Mouse (Mus musculus) MEL (cell line): ENCODE data around the gene Prf1. TPM values are rescaled to one million over a fixed set of nuclear protein-coding genes. Genes with fewer than 3 reads are reported as not detected.

Source experiments
- DNase-seq: peaks from one replicate; pipeline ENCODE4 v3.0.0; 2011; ENCODE audit warnings: low read depth, low spot score
- H3K27ac ChIP-seq: 2 replicates; pipeline ENCODE4 v1.5.1; 2012; ENCODE audit warnings: low read depth, mild to moderate bottlenecking, control low read depth, low read length, moderate library complexity; ENCODE audit not compliant: control insufficient read depth
- H3K27me3 ChIP-seq, 2 experiments: fragments of 150-350 bp in 1 of 2; sonication (generic) in 1 of 2; 2 replicates each; pipeline ENCODE4 v1.6.1; 2012; ENCODE audit warnings: low read length in 2 of 2, mild to moderate bottlenecking in 2 of 2, improper control_type of control experiment in 1 of 2, moderate library complexity in 1 of 2; ENCODE audit not compliant: insufficient read depth in 2 of 2, control insufficient read depth in 1 of 2
- H3K36me3 ChIP-seq, 2 experiments: 2 replicates each; pipeline ENCODE4 v1.6.1; 2012 to 2014; ENCODE audit warnings: low read length in 2 of 2, improper control_type of control experiment in 1 of 2, inconsistent platforms in 1 of 2, mild to moderate bottlenecking in 1 of 2; ENCODE audit not compliant: insufficient read depth in 2 of 2, control insufficient read depth in 1 of 2
- H3K4me1 ChIP-seq, 2 experiments: fragments of 150-350 bp in 1 of 2; sonication (generic) in 1 of 2; 2 replicates each; pipeline ENCODE4 v1.6.1; 2012; ENCODE audit warnings: low read length in 2 of 2, improper control_type of control experiment in 1 of 2, mild to moderate bottlenecking in 1 of 2; ENCODE audit not compliant: insufficient read depth in 2 of 2, control insufficient read depth in 1 of 2
- H3K4me3 ChIP-seq, 2 experiments: fragments of 150-350 bp in 1 of 2; sonication (generic) in 1 of 2; 2 replicates each; pipeline ENCODE4 v1.5.1; 2012; ENCODE audit warnings: low read depth in 2 of 2, low read length in 2 of 2, mild to moderate bottlenecking in 2 of 2, moderate library complexity in 2 of 2, control low read depth in 1 of 2, improper control_type of control experiment in 1 of 2; ENCODE audit not compliant: control insufficient read depth in 1 of 2, insufficient read depth in 1 of 2
- H3K79me2 ChIP-seq: 2 replicates; pipeline ENCODE4 v1.6.1; 2012; ENCODE audit warnings: mild to moderate bottlenecking, low read length, moderate library complexity; ENCODE audit not compliant: control insufficient read depth, poor library complexity, insufficient read depth
- H3K9ac ChIP-seq: 2 replicates; pipeline ENCODE4 v1.6.1; 2012; ENCODE audit warnings: low read depth, mild to moderate bottlenecking, control low read depth, low read length, moderate library complexity; ENCODE audit not compliant: control insufficient read depth, poor library complexity, severe bottlenecking
- H3K9me3 ChIP-seq: fragments of 150-350 bp; sonication (generic); replicated peaks from 2 replicates; pipeline ENCODE4 v1.6.1; 2012; ENCODE audit warnings: mild to moderate bottlenecking, low read length, improper control_type of control experiment, moderate library complexity; ENCODE audit not compliant: insufficient read depth
- CTCF ChIP-seq, 3 experiments: IDR thresholded peaks in 2 of 3; conservative IDR thresholded peaks in 1 of 3; 2 replicates each; pipeline ENCODE4 v1.5.1; 2011 to 2012; ENCODE audit warnings: low read length in 3 of 3, low read depth in 2 of 3, mild to moderate bottlenecking in 2 of 3, improper control_type of control experiment in 1 of 3, inconsistent platforms in 1 of 3, mixed read lengths in 1 of 3, moderate library complexity in 1 of 3; ENCODE audit not compliant: control insufficient read depth in 1 of 3, insufficient read depth in 1 of 3, poor library complexity in 1 of 3, severe bottlenecking in 1 of 3
- ETS1 ChIP-seq: IDR thresholded peaks from 2 replicates; pipeline ENCODE4 v1.6.1; 2012; ENCODE audit warnings: low read depth, mild to moderate bottlenecking, inconsistent platforms, low read length, improper control_type of control experiment, moderate library complexity
- GABPA ChIP-seq: IDR thresholded peaks from 2 replicates; pipeline ENCODE4 v1.6.1; 2012; ENCODE audit warnings: low read depth, mild to moderate bottlenecking, inconsistent platforms, low read length, improper control_type of control experiment, moderate library complexity
- GATA1 ChIP-seq: IDR thresholded peaks from 2 replicates; pipeline ENCODE4 v1.6.1; 2011; ENCODE audit warnings: low read depth, low read length, improper control_type of control experiment
- KAT2A ChIP-seq: conservative IDR thresholded peaks from 2 replicates; pipeline ENCODE4 v1.6.1; 2012; ENCODE audit warnings: low read depth, low read length, improper control_type of control experiment, inconsistent platforms
- MAZ ChIP-seq: IDR thresholded peaks from 2 replicates; pipeline ENCODE4 v1.6.1; 2012; ENCODE audit warnings: low read depth, mild to moderate bottlenecking, inconsistent platforms, low read length, improper control_type of control experiment
- MEF2A ChIP-seq: IDR thresholded peaks from 2 replicates; pipeline ENCODE4 v1.6.1; 2014; ENCODE audit warnings: low read depth, mild to moderate bottlenecking, inconsistent platforms, low read length, improper control_type of control experiment; ENCODE audit not compliant: poor library complexity, insufficient replicate concordance, severe bottlenecking; ENCODE audit errors: extremely low read depth
- MXI1 ChIP-seq: IDR thresholded peaks from 2 replicates; pipeline ENCODE4 v1.6.1; 2011; ENCODE audit warnings: mild to moderate bottlenecking, low read depth, low read length, improper control_type of control experiment
- MYB ChIP-seq: IDR thresholded peaks from 2 replicates; pipeline ENCODE4 v1.6.1; 2011; ENCODE audit warnings: mild to moderate bottlenecking, low read depth, low read length, improper control_type of control experiment
- NELFE ChIP-seq: IDR thresholded peaks from 2 replicates; pipeline ENCODE4 v1.6.1; 2011; ENCODE audit warnings: low read depth, low read length, improper control_type of control experiment
- NRF1 ChIP-seq: IDR thresholded peaks from 2 replicates; pipeline ENCODE4 v1.6.1; 2014; ENCODE audit warnings: low read depth, mild to moderate bottlenecking, inconsistent platforms, low read length, improper control_type of control experiment, moderate library complexity; ENCODE audit not compliant: poor library complexity, insufficient read depth, severe bottlenecking
- POLR2AphosphoS2 ChIP-seq: IDR thresholded peaks from 2 replicates; pipeline ENCODE4 v1.6.1; 2011; ENCODE audit warnings: low read length, improper control_type of control experiment
- TAL1 ChIP-seq: IDR thresholded peaks from 2 replicates; pipeline ENCODE4 v1.6.1; 2012; ENCODE audit warnings: mild to moderate bottlenecking, inconsistent platforms, low read length, moderate library complexity, mixed read lengths
- TCF12 ChIP-seq: IDR thresholded peaks from 2 replicates; pipeline ENCODE4 v1.6.1; 2014; ENCODE audit warnings: low read depth, mild to moderate bottlenecking, inconsistent platforms, low read length, improper control_type of control experiment, moderate library complexity
- UBTF ChIP-seq: IDR thresholded peaks from 2 replicates; pipeline ENCODE4 v1.6.1; 2012; ENCODE audit warnings: low read depth, mild to moderate bottlenecking, inconsistent platforms, low read length, improper control_type of control experiment, moderate library complexity, borderline replicate concordance; ENCODE audit not compliant: insufficient read depth
- polyA plus RNA-seq, 2 experiments: library from polyadenylated mRNA; stranded (reverse) in 1 of 2; unstranded in 1 of 2; fragments of >175 nt in 1 of 2; fragments of >200 nt in 1 of 2; gene quantifications; 2 replicates each; pipeline versions ENCODE4 v1.2.1 to v1.2.4; 2012; ENCODE audit warnings: low replicate concordance in 2 of 2, low read depth in 1 of 2; ENCODE audit not compliant: insufficient read length in 2 of 2, insufficient read depth in 1 of 2, missing spikeins in 1 of 2
- total RNA-seq: library from RNA; depleted of rRNA; stranded (reverse); fragments of 300-350 nt; gene quantifications from 2 replicates; pipeline ENCODE4 v1.2.3, GENCODE M21; 2012

The Prf1 gene
- total and polyA plus RNA-seq, 3 experiments, result 0.04 TPM; not detected in 2

DNA sequence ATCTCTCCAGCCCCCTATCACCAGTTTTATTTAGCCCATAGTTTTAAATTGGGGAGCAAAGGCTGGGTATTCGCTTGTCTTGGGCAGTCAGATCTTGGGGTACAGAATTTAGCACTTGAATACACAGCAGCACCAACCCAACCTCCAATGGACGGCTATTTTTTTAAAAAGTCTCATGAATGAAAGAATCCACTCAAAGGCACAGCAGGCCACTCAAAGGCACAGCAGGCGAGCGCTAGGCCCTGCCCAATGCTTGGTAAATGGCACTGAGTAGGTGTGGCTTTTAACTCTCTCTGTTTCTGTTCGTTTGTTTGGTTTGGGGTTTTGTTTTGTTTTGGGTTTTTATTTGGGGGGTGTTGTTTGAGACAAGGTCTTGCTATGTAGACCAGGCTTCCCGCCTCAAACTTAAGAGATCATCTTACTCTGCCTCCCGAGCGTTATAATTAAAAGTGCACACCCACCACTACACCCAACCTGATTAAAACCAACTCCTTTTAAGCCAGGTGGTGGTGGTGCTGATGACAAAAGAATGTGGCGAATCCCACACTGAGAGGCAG, 17.8 kb downstream of the Prf1 start:
- Histone ChIP-seq H3K79me2 (no peaks in the 10 kb centered on the region), H3K4me1 (no peaks in the 10 kb centered on the region), H3K9me3 (no peaks in the 10 kb centered on the region), H3K9ac (no peak overlapping the region), H3K27me3 (no peaks in the 10 kb centered on the region), H3K36me3 (no peaks in the 10 kb centered on the region), H3K27ac (no peak overlapping the region), H3K4me3 (no peak overlapping the region)
- TF ChIP-seq POLR2AphosphoS2 (no peak), UBTF (no peak), ETS1 (no peak), CTCF (IDR thresholded peaks at IDR 0.05 in 2 of 3, conservative IDR thresholded peaks at IDR 0.05 in 1 of 3; ENCODE audit: control insufficient read depth in 1 of 3, insufficient read depth in 1 of 3, low read depth in 2 of 3, low read length in 3 of 3, poor library complexity in 1 of 3, severe bottlenecking in 1 of 3) (no peak), MXI1 (no peak), KAT2A (no peak), MYB (no peak), TCF12 (no peak), GATA1 (no peak), TAL1 (no peak), MAZ (no peak), MEF2A (no peak), NELFE (no peak), GABPA (no peak), NRF1 (no peak)
- DNase-seq, result no peak

DNA sequence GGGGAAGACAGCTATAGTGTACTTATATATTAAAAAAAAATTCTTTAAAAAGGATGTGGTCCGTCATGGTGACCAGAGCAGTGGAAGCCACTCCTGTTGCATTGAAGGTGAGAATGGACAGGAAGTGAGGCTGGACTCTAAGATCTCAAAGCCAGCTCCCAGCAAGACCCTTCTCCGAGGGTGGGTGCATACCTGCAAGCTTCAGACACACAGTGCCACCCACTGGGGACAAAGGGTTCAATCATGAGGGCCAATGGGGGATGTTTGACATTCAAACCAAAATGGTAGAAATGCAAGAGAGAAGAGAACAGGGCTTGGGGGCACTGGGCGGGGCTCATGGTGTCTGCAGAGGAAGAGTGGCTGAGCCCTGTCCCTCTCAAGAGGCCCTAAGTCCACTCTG, 20.9 kb downstream of the Prf1 start:
- Histone ChIP-seq H3K9me3 (no peaks in the 10 kb centered on the region), H3K27ac (no peak overlapping the region), H3K4me3 (no peak overlapping the region), H3K9ac (no peak overlapping the region), H3K27me3 (no peaks in the 10 kb centered on the region), H3K36me3 (no peaks in the 10 kb centered on the region), H3K79me2 (no peaks in the 10 kb centered on the region), H3K4me1 (no peaks in the 10 kb centered on the region)
- TF ChIP-seq CTCF (IDR thresholded peaks at IDR 0.05 in 2 of 3, conservative IDR thresholded peaks at IDR 0.05 in 1 of 3; ENCODE audit: control insufficient read depth in 1 of 3, insufficient read depth in 1 of 3, low read depth in 2 of 3, low read length in 3 of 3, poor library complexity in 1 of 3, severe bottlenecking in 1 of 3) (peak in 1 of 3 experiments; percentile 6; a peak in 1 of 6 replicates), GATA1 (no peak)
- no peak for DNase-seq
